Mouse (Mus musculus) fibroblast of lung, adult 2 months (primary cell): ENCODE measurements around the gene C8a.

Experiments
- DNase-seq: peaks from one replicate; pipeline ENCODE4 v3.0.0-alpha.2; 2011; ENCODE audit warnings: low read depth

The C8a gene

GRCm38 (mm10) chr4:104876323-104876722 lies at the start of gene C8a:
Gene C8a (minus strand): TSS chr4:104876398.
- DNase-seq: no peak

GRCm38 (mm10) chr4:104925383-104925782 lies 49.2 kb upstream of the C8a start:
- DNase-seq: no peak

GRCm38 (mm10) chr4:104918017-104918416 lies 41.8 kb upstream of the C8a start:
- DNase-seq: peak; percentile 21

GRCm38 (mm10) chr4:104914711-104915247 lies 38.6 kb upstream of the C8a start:
- no peak for DNase-seq

GRCm38 (mm10) chr4:104913291-104914129 lies 37.3 kb upstream of the C8a start, which contains the start of gene Fyb2:
Gene Fyb2 (plus strand): TSS chr4:104913456.
- no peak for DNase-seq

GRCm38 (mm10) chr4:104911685-104912084 lies 35.5 kb upstream of the C8a start:
- no peak for DNase-seq

- no peak for DNase-seq
These were observed 28.9 kb upstream of the C8a start for GRCm38 (mm10) chr4:104905049-104905448.

- DNase-seq: no peak
These were observed 26.6 kb upstream of the C8a start for GRCm38 (mm10) chr4:104902836-104903235.

- DNase-seq: peak; percentile 35
These were observed 18.0 kb upstream of the C8a start for GRCm38 (mm10) chr4:104894004-104894734.

GRCm38 (mm10) chr4:104893588-104893987 lies 17.4 kb upstream of the C8a start:
- no peak for DNase-seq

GRCm38 (mm10) chr4:104891708-104892107 lies 15.5 kb upstream of the C8a start:
- DNase-seq: no peak

- DNase-seq: no peak
These were observed 12.5 kb upstream of the C8a start for GRCm38 (mm10) chr4:104888499-104889262.

- DNase-seq: no peak
These were observed 11.3 kb upstream of the C8a start for GRCm38 (mm10) chr4:104887486-104887885.

GRCm38 (mm10) chr4:104875832-104876231 lies 366 bp downstream of the C8a start:
- no peak for DNase-seq

GRCm38 (mm10) chr4:104870196-104870595 lies 6.0 kb downstream of the C8a start:
- DNase-seq: no peak

GRCm38 (mm10) chr4:104869581-104869980 lies 6.6 kb downstream of the C8a start:
- no peak for DNase-seq

- DNase-seq: no peak
These were observed 11.8 kb downstream of the C8a start for GRCm38 (mm10) chr4:104864397-104864796.

GRCm38 (mm10) chr4:104861241-104861640 lies 15.0 kb downstream of the C8a start:
- no peak for DNase-seq

GRCm38 (mm10) chr4:104857823-104858222 lies 18.4 kb downstream of the C8a start:
- no peak for DNase-seq

- no peak for DNase-seq
These were observed 19.2 kb downstream of the C8a start, which contains the start of gene Gm17662 for GRCm38 (mm10) chr4:104857029-104857428. Gene Gm17662 (plus strand): TSS chr4:104857329.

GRCm38 (mm10) chr4:104855216-104855615 lies 21.0 kb downstream of the C8a start:
- DNase-seq: no peak

GRCm38 (mm10) chr4:104843546-104843945 lies 32.7 kb downstream of the C8a start:
- no peak for DNase-seq
